Mouse (Mus musculus) Muller cell, postnatal 12 days (primary cell): ENCODE data around the gene Stpg1.

Source experiments
- DNase-seq: peaks from one replicate; pipeline ENCODE4 v3.0.0-alpha.2; 2015; ENCODE audit errors: inconsistent ontology term

Stpg1 gene

DNA sequence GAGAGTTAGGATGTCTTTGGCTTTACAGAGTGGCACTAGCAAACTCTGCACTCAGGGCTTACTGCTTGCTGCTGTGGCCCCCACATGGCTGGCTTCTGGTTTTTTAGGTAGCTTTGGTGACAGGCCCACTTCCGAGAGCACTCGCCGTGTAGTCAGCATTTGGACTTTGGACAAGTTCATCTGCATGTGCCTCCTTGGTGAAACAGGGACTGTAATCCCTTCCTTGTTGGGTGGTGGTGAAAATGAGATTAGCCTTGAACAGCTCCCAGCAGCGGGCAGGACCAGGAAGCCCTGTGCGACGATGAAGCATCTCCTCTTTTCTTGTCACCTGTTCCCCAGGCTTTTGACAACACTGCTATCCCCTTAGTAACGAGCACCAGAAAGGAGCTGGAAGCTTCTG is 19.3 kb downstream of the Stpg1 start:
- no peak for DNase-seq

GRCm38 (mm10) chr4:135514925-135515324 is 20.3 kb downstream of the Stpg1 start:
- DNase-seq: no peak

DNA sequence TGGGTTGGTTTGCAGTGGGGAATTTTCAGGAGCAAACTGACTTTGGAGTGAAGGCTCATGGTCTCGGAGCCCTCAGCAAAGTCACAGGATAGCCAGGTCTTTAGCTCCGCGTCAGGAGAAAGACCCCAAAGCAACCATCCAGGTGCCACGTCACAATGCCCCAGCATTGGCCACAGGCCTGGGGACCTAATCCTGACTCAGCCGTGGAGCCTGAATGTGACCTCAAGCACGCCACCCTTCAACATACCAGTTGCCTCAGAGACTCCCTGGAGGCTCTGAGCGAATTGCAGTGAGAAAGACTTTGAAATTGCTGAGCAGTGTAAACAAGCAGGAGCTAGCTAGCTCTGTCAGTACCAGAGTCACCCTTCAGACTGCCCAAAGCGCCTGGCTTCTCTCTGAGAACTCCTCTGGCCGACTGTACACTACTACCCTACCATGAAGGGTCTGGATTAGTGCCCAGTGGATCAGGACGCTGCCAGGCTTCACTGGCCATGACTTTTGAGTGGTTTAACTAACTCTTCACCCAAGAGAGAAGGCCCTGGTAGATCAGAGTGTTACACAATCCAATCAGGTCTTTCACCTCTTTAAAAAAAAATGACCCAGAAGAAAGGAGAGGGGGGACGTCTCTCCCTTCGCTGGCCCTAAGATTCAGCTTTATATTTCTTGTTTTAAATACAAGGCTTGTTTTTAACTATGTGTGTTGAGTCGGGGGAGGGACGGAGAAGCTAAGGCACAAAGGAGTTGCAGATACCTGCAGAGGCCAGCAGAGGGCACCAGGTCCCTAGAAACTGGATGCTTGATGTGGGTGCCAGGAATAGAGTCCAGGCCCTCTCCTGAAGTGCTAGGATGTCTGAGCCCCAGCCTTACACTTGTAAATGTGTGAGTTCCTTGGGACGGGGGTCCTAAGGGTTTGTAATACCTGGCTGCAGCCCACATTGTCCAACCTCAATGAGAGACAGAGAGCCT is 22.0 kb downstream of the Stpg1 start:
- DNase-seq: peak; percentile 30

- DNase-seq: no peak
These were observed 23.5 kb downstream of the Stpg1 start for GRCm38 (mm10) chr4:135518135-135518534.

GRCm38 (mm10) chr4:135520421-135520820 is 25.8 kb downstream of the Stpg1 start:
- no peak for DNase-seq

- no peak for DNase-seq
These were observed 29.3 kb downstream of the Stpg1 start for GRCm38 (mm10) chr4:135523939-135524338.

GRCm38 (mm10) chr4:135525057-135525456 is 30.5 kb downstream of the Stpg1 start:
- DNase-seq: no peak

DNA sequence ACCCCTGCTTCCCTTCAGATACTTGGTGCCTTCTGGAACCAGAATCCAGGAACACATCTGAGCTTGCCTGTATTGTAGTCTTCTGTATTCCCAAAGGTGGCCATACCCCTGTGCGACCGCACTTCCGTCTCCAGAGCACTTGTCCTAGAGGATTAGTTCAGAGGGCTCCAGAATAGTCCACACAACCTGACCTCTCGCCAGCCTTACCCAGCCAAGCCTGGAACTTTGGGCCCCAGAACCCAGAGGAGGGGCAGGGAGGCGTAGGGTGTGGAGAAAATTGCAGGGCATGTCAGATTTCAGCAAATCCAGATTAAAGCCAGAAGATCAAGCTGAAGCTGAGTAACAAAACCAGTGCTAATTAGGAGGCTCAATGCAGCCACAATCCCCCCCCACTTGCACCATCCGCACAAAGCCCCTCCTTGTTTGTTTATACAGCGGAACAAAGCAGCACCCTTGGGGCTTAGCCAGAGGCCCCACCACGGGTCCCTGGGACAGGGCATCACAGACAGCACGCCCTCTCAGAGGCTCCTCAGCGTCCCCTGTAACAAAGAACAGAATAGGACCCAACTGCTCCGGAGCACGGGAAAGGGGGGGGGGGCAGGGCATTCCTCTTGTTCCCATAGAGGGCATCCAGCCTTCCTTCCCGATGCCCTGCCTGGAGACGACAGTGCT is 31.6 kb downstream of the Stpg1 start:
- DNase-seq: no peak

- DNase-seq: no peak
These were observed 35.7 kb downstream of the Stpg1 start for GRCm38 (mm10) chr4:135530270-135530669.

GRCm38 (mm10) chr4:135531236-135531635 is 36.6 kb downstream of the Stpg1 start:
- DNase-seq: no peak

GRCm38 (mm10) chr4:135531771-135532613 is 37.4 kb downstream of the Stpg1 start:
- no peak for DNase-seq

DNA sequence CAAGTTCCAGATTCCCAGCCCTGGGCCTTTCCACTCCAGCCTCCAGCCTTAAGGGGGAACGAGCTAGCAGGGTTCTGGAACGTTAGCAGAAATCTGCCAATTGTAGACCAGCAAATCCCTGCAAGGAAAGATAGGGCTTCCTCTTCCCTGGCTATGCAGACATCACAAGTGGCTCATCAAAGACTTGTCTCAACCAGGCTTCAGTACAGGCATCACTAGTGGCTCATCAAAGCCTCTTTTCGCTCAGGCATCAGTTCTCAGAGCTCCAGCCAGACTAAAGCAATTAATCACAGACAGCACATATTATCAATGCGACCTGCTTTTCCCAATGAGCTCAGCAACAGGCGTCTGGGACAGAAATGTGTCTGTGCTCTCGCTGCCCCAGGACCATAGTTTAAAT is 38.4 kb downstream of the Stpg1 start:
- DNase-seq: no peak

- DNase-seq: no peak
These were observed 40.4 kb downstream of the Stpg1 start for GRCm38 (mm10) chr4:135535021-135535420.

- DNase-seq: no peak
These were observed 44.5 kb downstream of the Stpg1 start for GRCm38 (mm10) chr4:135539056-135539455.

- no peak for DNase-seq
These were observed 45.5 kb downstream of the Stpg1 start for GRCm38 (mm10) chr4:135540057-135540456.

GRCm38 (mm10) chr4:135544284-135544683 is 49.7 kb downstream of the Stpg1 start:
- no peak for DNase-seq

DNA sequence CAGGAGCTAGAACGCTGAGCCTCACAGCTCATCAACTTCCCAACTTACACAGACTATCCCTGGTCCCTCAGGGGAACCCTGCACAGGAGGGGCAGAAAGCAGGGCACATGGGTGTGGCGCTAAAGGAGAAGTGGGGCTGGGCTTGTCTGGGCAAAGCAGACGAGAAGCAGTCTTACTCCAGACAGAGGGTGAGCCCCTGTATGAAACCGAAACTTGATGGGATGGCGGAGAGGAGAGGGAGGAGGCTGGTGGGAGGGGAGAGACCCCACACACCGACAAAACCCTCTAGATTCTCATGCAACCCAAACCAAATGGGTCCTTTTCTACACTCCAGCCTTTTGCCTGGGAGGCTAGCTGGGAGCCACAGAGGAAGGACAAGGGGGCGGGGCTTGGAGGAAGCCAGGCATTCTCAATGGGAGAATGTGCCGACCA is 50.5 kb downstream of the Stpg1 start:
- DNase-seq: peak; percentile 16

DNA sequence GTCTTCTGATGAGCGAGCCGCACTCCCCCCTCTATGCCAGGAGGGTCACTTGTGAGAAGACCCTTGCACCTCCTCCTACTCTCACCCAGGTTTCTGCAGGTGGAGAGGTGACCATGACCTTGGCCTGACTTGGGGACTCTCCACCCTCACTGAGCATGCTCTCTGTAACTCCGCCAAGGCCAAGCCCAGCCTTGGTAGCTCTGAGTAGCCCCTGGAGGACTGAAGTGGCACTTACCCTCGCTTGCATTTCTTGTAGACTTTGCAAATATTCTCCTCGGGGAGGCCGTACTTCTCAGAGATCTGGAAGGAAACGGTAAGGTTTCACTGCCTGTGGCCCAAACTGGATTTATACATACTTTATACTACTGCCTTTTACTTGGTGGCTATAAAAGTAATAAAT is 51.4 kb downstream of the Stpg1 start:
- no peak for DNase-seq

DNA sequence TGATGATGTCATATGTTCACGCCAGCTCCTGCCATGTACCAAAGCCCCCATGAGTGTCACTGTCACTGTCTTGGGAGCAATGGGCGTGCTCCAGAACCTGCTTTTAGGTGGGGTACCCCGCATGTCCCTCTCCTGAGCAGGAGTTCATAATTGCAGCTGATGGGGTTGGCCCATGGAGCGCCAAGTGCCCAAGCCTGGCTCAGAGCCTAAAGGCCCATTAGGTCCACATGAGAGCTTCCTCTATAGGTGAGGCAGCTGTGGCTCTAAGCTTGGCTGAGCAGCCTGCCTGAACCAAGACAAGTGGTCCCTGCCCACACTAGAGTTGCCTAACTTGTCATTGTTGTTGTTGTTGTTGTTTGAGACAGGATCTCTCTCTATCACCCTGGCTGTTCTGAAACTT is 52.2 kb downstream of the Stpg1 start:
- DNase-seq: no peak

GRCm38 (mm10) chr4:135547551-135547950 is 53.0 kb downstream of the Stpg1 start:
- no peak for DNase-seq

DNA sequence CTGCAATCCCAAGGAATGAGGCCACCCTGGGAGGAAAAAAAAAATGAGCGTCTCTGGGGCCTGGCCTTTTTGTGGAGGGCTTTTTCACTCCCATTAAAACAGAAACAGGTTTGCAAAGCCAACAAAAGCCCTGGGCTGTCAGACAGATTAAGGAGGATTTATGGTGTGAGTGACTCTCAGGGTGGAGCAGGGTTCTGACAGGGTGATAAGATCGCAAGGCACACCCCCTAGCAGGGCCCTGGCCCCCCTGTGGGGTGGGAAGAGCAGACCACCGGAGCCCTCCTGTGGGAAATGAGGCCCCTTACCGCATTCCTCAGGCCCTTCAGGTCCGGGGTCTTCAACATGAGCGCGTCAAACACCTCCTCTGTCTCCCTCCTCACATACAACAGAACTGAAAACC is 53.5 kb downstream of the Stpg1 start:
- DNase-seq: no peak

GRCm38 (mm10) chr4:135548521-135549077 is 54.0 kb downstream of the Stpg1 start:
- no peak for DNase-seq
